Mouse (Mus musculus): ENCODE results near the gene Cd9. TPM values are rescaled to one million over a fixed set of nuclear protein-coding genes. Genes with fewer than 3 reads are reported as not detected.

The Cd9 gene
- total and polyA plus RNA-seq, 3 experiments, result 12.1 to 27.5 (median 21.6) TPM

DNA sequence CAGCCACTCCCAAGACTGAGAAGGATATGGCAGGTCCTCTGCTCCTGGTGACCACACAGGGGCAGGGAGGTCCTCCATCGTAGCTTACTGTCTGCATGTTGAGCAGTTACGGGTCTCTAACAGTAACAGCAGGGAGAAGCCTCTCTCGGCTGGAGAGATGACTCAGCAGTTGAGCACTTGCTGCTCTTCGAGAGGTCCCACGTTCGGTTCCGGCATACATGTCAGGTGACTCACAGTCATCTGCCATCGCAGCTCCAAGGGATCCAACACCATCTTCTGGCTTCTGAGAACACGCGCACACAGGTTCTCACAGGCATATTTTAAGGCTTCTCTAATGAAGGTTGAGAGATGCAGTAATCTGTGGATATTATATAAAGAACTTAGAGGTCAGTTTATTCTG, 45.6 kb upstream of the Cd9 start:
- no peak overlapping the region for H3K4me3 ChIP-seq (replicated peaks in 1 of 3; ENCODE audit: low read depth in 2 of 3, low read length in 2 of 3, poor library complexity in 1 of 3)
- dilution Hi-C loops (cut with MboI; ENCODE audit: extremely low pct_ligation_motif_present, extremely low pct_unique_long_range_greater_than_20kb, low sequenced_read_pairs) (no loop called here), in situ Hi-C loops (cut with MboI; ENCODE audit: low pct_ligation_motif_present, low pct_unique_long_range_greater_than_20kb, low sequenced_read_pairs) (no loop called here)
- H3K9ac ChIP-seq (ENCODE audit: insufficient read depth, low read depth), result no peak overlapping the region
- no peaks in the 10 kb centered on the region for H3K9me3 ChIP-seq (replicated peaks; ENCODE audit: low read length)
- no peaks in the 10 kb centered on the region for H3K79me2 ChIP-seq (replicated peaks; ENCODE audit: control insufficient read depth, extremely low read depth, insufficient read depth, poor library complexity, severe bottlenecking)
- no peaks in the 10 kb centered on the region for H3K36me3 ChIP-seq (replicated peaks in 1 of 2; ENCODE audit: control insufficient read depth in 1 of 2, insufficient read depth in 1 of 2, low read length in 1 of 2)
- DNase-seq (ENCODE audit: extremely low read depth), result peak; percentile 19
- peaks cover 29% of the 10 kb centered on the region for H3K27me3 ChIP-seq (replicated peaks)
- TF ChIP-seq BHLHE40 (IDR thresholded peaks at IDR 0.05; ENCODE audit: low read depth, low read length), result 0 out of 2 replicates have a peak, but pooled peaks have one; percentile 7
- TF ChIP-seq HCFC1 (IDR thresholded peaks at IDR 0.05; ENCODE audit: low read depth, low read length), result no peak
- no peak for TF ChIP-seq KAT2A (IDR thresholded peaks at IDR 0.05; ENCODE audit: insufficient replicate concordance, low read length)
- peak; percentile 46; the same call in 1 of the 2 replicates for TF ChIP-seq MAFK (IDR thresholded peaks at IDR 0.05; ENCODE audit: insufficient replicate concordance, low read length)
- no peak for TF ChIP-seq UBTF (IDR thresholded peaks at IDR 0.05; ENCODE audit: low read depth, low read length)
- TF ChIP-seq CTCF (conservative IDR thresholded peaks at IDR 0.05 in 1 of 2, IDR thresholded peaks at IDR 0.05 in 1 of 2; ENCODE audit: low read depth in 2 of 2, low read length in 2 of 2), result no peak
- TF ChIP-seq CHD1 (IDR thresholded peaks at IDR 0.05; ENCODE audit: low read depth, low read length), result no peak
- no peak for TF ChIP-seq ZC3H11A (IDR thresholded peaks at IDR 0.05; ENCODE audit: low read depth, low read length)
- no peak for TF ChIP-seq TCF12 (IDR thresholded peaks at IDR 0.05; ENCODE audit: low read depth, low read length)
- no peak overlapping the region for H3K4me2 ChIP-seq (ENCODE audit: insufficient read depth, low read depth, poor library complexity, severe bottlenecking)
- no peak overlapping the region for H3K27ac ChIP-seq (ENCODE audit: insufficient read depth, low read depth)
- H3K4me1 ChIP-seq (ENCODE audit: control insufficient read depth in 1 of 2, insufficient read depth in 2 of 2), result peaks cover 3 to 5% of the 10 kb centered on the region in 2 experiments; a peak in 3 of 4 replicates

DNA sequence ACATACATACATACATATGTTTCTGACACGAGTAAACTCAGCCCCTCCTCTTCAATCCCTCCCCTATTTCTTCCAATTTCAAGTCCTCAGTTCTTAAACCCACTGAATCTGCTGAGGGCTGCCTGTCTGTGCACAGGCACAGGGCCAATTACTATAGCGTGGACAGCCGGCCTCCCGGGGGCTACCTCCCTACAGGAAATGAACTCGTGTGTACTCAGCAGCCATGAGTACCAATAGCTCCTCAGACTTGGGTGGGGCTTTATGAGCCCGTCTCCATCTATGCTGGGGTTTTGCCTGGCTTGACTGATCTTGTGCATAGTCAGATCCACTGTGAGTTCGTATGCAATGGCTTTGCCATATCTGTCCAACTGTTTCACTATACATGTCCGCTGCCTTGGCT, 44.8 kb upstream of the Cd9 start:
- Histone ChIP-seq H3K4me2 (ENCODE audit: insufficient read depth, low read depth, poor library complexity, severe bottlenecking) (no peak overlapping the region), H3K36me3 (replicated peaks in 1 of 2; ENCODE audit: control insufficient read depth in 1 of 2, insufficient read depth in 1 of 2, low read length in 1 of 2) (no peaks in the 10 kb centered on the region), H3K4me1 (ENCODE audit: control insufficient read depth in 1 of 2, insufficient read depth in 2 of 2) (peaks cover 3 to 5% of the 10 kb centered on the region in 2 experiments; a peak in 3 of 4 replicates), H3K27me3 (replicated peaks) (peaks cover 27% of the 10 kb centered on the region), H3K9ac (ENCODE audit: insufficient read depth, low read depth) (no peak overlapping the region), H3K4me3 (replicated peaks in 1 of 3; ENCODE audit: low read depth in 2 of 3, low read length in 2 of 3, poor library complexity in 1 of 3) (no peak overlapping the region), H3K27ac (ENCODE audit: insufficient read depth, low read depth) (no peak overlapping the region), H3K9me3 (replicated peaks; ENCODE audit: low read length) (no peaks in the 10 kb centered on the region), H3K79me2 (replicated peaks; ENCODE audit: control insufficient read depth, extremely low read depth, insufficient read depth, poor library complexity, severe bottlenecking) (no peaks in the 10 kb centered on the region)
- dilution Hi-C loops (cut with MboI; ENCODE audit: extremely low pct_ligation_motif_present, extremely low pct_unique_long_range_greater_than_20kb, low sequenced_read_pairs), result no loop called here
- DNase-seq (ENCODE audit: extremely low read depth), result no peak
- in situ Hi-C loops (cut with MboI; ENCODE audit: low pct_ligation_motif_present, low pct_unique_long_range_greater_than_20kb, low sequenced_read_pairs), result no loop called here
- TF ChIP-seq ZMIZ1 (IDR thresholded peaks at IDR 0.05; ENCODE audit: low read depth, low read length), result no peak
- no peak for TF ChIP-seq USF1 (IDR thresholded peaks at IDR 0.05; ENCODE audit: low read depth, low read length)
- no peak for TF ChIP-seq MYC (IDR thresholded peaks at IDR 0.05; ENCODE audit: low read depth, low read length)
- TF ChIP-seq ELF1 (IDR thresholded peaks at IDR 0.05; ENCODE audit: low read depth, low read length), result no peak

DNA sequence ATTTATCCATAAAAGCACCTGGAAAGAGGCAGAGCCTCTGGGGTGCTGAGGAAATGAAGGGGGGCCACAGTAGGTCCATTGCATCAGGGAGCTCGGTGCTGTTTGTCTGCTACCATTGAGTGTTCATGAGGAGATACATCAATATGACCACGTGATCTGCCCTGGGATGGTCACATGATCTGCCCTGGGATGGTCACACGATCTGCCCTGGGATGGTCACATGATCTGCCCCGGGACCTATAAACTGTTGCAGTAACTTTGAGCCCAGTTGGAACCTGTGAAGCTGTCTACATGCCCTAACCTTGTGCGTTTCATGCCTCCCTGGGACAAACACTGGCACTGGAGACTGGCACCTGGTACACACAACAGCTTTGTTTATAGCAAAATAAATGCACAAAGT, 43.9 kb upstream of the Cd9 start:
- in situ Hi-C loops (cut with MboI; ENCODE audit: low pct_ligation_motif_present, low pct_unique_long_range_greater_than_20kb, low sequenced_read_pairs) (no loop called here), dilution Hi-C loops (cut with MboI; ENCODE audit: extremely low pct_ligation_motif_present, extremely low pct_unique_long_range_greater_than_20kb, low sequenced_read_pairs) (no loop called here)
- H3K9ac ChIP-seq (ENCODE audit: insufficient read depth, low read depth), result no peak overlapping the region
- no peak for DNase-seq (ENCODE audit: extremely low read depth)
- H3K4me3 ChIP-seq (replicated peaks in 1 of 3; ENCODE audit: low read depth in 2 of 3, low read length in 2 of 3, poor library complexity in 1 of 3), result no peak overlapping the region
- peaks cover 3 to 5% of the 10 kb centered on the region in 2 experiments; a peak in 3 of 4 replicates for H3K4me1 ChIP-seq (ENCODE audit: control insufficient read depth in 1 of 2, insufficient read depth in 2 of 2)
- H3K9me3 ChIP-seq (replicated peaks; ENCODE audit: low read length), result no peaks in the 10 kb centered on the region
- H3K79me2 ChIP-seq (replicated peaks; ENCODE audit: control insufficient read depth, extremely low read depth, insufficient read depth, poor library complexity, severe bottlenecking), result no peaks in the 10 kb centered on the region
- peaks cover 23% of the 10 kb centered on the region for H3K27me3 ChIP-seq (replicated peaks)
- TF ChIP-seq UBTF (IDR thresholded peaks at IDR 0.05; ENCODE audit: low read depth, low read length) (no peak), TCF12 (IDR thresholded peaks at IDR 0.05; ENCODE audit: low read depth, low read length) (no peak), TBP (conservative IDR thresholded peaks at IDR 0.05; ENCODE audit: low read depth, low read length) (no peak), KAT2A (IDR thresholded peaks at IDR 0.05; ENCODE audit: insufficient replicate concordance, low read length) (no peak), E2F4 (IDR thresholded peaks at IDR 0.05; ENCODE audit: insufficient replicate concordance, low read depth, low read length) (no peak), PAX5 (IDR thresholded peaks at IDR 0.05; ENCODE audit: low read length) (no peak), POLR2A (IDR thresholded peaks at IDR 0.05; ENCODE audit: low read depth, low read length) (no peak), CHD2 (IDR thresholded peaks at IDR 0.05; ENCODE audit: low read length) (no peak), USF1 (IDR thresholded peaks at IDR 0.05; ENCODE audit: low read depth, low read length) (peak; percentile 65), ZKSCAN1 (IDR thresholded peaks at IDR 0.05; ENCODE audit: borderline replicate concordance, low read depth, low read length) (no peak), USF2 (conservative IDR thresholded peaks at IDR 0.05; ENCODE audit: low read depth, low read length) (peak; percentile 71), ETS1 (conservative IDR thresholded peaks at IDR 0.05; ENCODE audit: low read depth, low read length) (no peak), BHLHE40 (IDR thresholded peaks at IDR 0.05; ENCODE audit: low read depth, low read length) (peak; percentile 25; the same call in 1 of the 2 replicates), ELF1 (IDR thresholded peaks at IDR 0.05; ENCODE audit: low read depth, low read length) (no peak)
- H3K4me2 ChIP-seq (ENCODE audit: insufficient read depth, low read depth, poor library complexity, severe bottlenecking), result no peak overlapping the region
- no peak overlapping the region for H3K27ac ChIP-seq (ENCODE audit: insufficient read depth, low read depth)
- H3K36me3 ChIP-seq (replicated peaks in 1 of 2; ENCODE audit: control insufficient read depth in 1 of 2, insufficient read depth in 1 of 2, low read length in 1 of 2), result no peaks in the 10 kb centered on the region

Data from CH12.LX (cell line).